17 mouse cellular contexts compared by ENCODE assay signal in genomic region chr12:73889571-73889970, GRCm38 (mm10). TPM values are rescaled to one million over a fixed set of nuclear protein-coding genes. Genes with fewer than 3 reads are reported as not detected.
DNase-seq lines count a peak whose midpoint lies in the region; ATAC-seq and TF ChIP-seq lines count a peak whose summit lies in the region.
"Had no signal": no experiment of that assay in that cellular context is flagged by ENCODE, and none has a peak within 500 bp of the region (broad histone marks: within the 10 kb centered on the region; RNA-seq: fewer than 3 reads in every experiment).

No protein-coding gene starts in this region.

- peaks cover 25% of the 10 kb centered on the region for H3K4me1 ChIP-seq in heart, embryonic 10.5 days
- 0 out of 2 replicates have a peak, but pooled peaks cover 2% of the 10 kb centered on the region for H3K4me1 ChIP-seq in thymus, adult 2 months (replicated peaks; ENCODE audit: control insufficient read depth, insufficient read depth, low read length)
- peaks cover 0 to 6% of the 10 kb centered on the region in 2 experiments; a peak in 2 of 4 replicates for H3K4me1 ChIP-seq in MEL (ENCODE audit: control insufficient read depth in 1 of 2, insufficient read depth in 2 of 2, low read length in 2 of 2)
- H3K4me1 ChIP-seq: embryonic facial prominence, embryonic 12.5 days; forebrain, embryonic 15.5 days; hindbrain, embryonic 12.5 days had no signal

- H3K27me3 ChIP-seq in heart, embryonic 10.5 days (ENCODE audit: insufficient read depth, poor library complexity, severe bottlenecking), result no peaks in the 10 kb centered on the region
- H3K27me3 ChIP-seq in thymus, adult 2 months (ENCODE audit: control insufficient read depth, insufficient read depth, low read length), result no peaks in the 10 kb centered on the region
- H3K27me3 ChIP-seq in MEL (ENCODE audit: control insufficient read depth in 1 of 2, insufficient read depth in 2 of 2, low read length in 2 of 2), result peaks cover 0 to 3% of the 10 kb centered on the region in 2 experiments; a peak in 2 of 4 replicates
- H3K27me3 ChIP-seq: embryonic facial prominence, embryonic 12.5 days; forebrain, embryonic 15.5 days; hindbrain, embryonic 12.5 days had no signal

- H3K4me3 ChIP-seq in heart, embryonic 10.5 days, result no peak overlapping the region
- no peak overlapping the region for H3K4me3 ChIP-seq in thymus, adult 2 months (ENCODE audit: control insufficient read depth, insufficient read depth, low read length)
- H3K4me3 ChIP-seq in MEL (ENCODE audit: control insufficient read depth in 1 of 2, insufficient read depth in 1 of 2, low read depth in 2 of 2, low read length in 2 of 2), result no peak overlapping the region
- H3K4me3 ChIP-seq: embryonic facial prominence, embryonic 12.5 days; forebrain, embryonic 15.5 days; heart, adult 2 months; hindbrain, embryonic 12.5 days had no signal

- 52% methylated on average over 1 of the region's 1 CpGs for WGBS in heart, embryonic 10.5 days
- 50% methylated on average over 1 of the region's 1 CpGs for WGBS in thymus, adult 2 months

- TF ChIP-seq RAD21 in MEL (IDR thresholded peaks at IDR 0.05; ENCODE audit: low read depth, low read length), result no peak

- H3K79me2 ChIP-seq in MEL (ENCODE audit: control insufficient read depth, insufficient read depth, low read length, poor library complexity), result no peaks in the 10 kb centered on the region

- 0 out of 2 replicates have a peak overlapping the region, but pooled peaks have one; percentile 16 for H3K27ac ChIP-seq in heart, embryonic 10.5 days
- no peak overlapping the region for H3K27ac ChIP-seq in thymus, adult 2 months (ENCODE audit: control insufficient read depth, insufficient read depth, low read length)
- no peak overlapping the region for H3K27ac ChIP-seq in MEL (ENCODE audit: control insufficient read depth, low read depth, low read length)
- H3K27ac ChIP-seq: embryonic facial prominence, embryonic 12.5 days; forebrain, embryonic 15.5 days; heart, adult 2 months; hindbrain, embryonic 12.5 days had no signal

- H3K36me3 ChIP-seq in heart, embryonic 10.5 days, result no peaks in the 10 kb centered on the region
- H3K36me3 ChIP-seq in thymus, adult 2 months (ENCODE audit: control insufficient read depth, insufficient read depth, low read length), result no peaks in the 10 kb centered on the region
- H3K36me3 ChIP-seq in MEL (ENCODE audit: control insufficient read depth in 1 of 2, insufficient read depth in 2 of 2, low read length in 2 of 2), result peaks cover 0 to 3% of the 10 kb centered on the region in 2 experiments; a peak in 1 of 4 replicates
- H3K36me3 ChIP-seq: embryonic facial prominence, embryonic 12.5 days; forebrain, embryonic 15.5 days; hindbrain, embryonic 12.5 days had no signal

- H3K9ac ChIP-seq in MEL (ENCODE audit: control insufficient read depth, low read depth, low read length, poor library complexity, severe bottlenecking), result no peak overlapping the region
- H3K9ac ChIP-seq: embryonic facial prominence, embryonic 12.5 days; forebrain, embryonic 15.5 days; hindbrain, embryonic 12.5 days had no signal

- no peaks in the 10 kb centered on the region for H3K9me3 ChIP-seq in heart, embryonic 10.5 days
- no peaks in the 10 kb centered on the region for H3K9me3 ChIP-seq in MEL (replicated peaks; ENCODE audit: insufficient read depth, low read length)
- H3K9me3 ChIP-seq: embryonic facial prominence, embryonic 12.5 days; forebrain, embryonic 15.5 days; hindbrain, embryonic 12.5 days had no signal

- TF ChIP-seq EP300 in MEL (IDR thresholded peaks at IDR 0.05; ENCODE audit: low read depth in 1 of 2, low read length in 2 of 2), result no peak

- TF ChIP-seq CTCF in thymus, adult 2 months (IDR thresholded peaks at IDR 0.05; ENCODE audit: borderline replicate concordance, control insufficient read depth, extremely low read depth, insufficient read depth, low read length, poor library complexity), result no peak
- TF ChIP-seq CTCF in MEL (IDR thresholded peaks at IDR 0.05 in 2 of 3, conservative IDR thresholded peaks at IDR 0.05 in 1 of 3; ENCODE audit: control insufficient read depth in 1 of 3, insufficient read depth in 1 of 3, low read depth in 2 of 3, low read length in 3 of 3, poor library complexity in 1 of 3, severe bottlenecking in 1 of 3), result no peak

- intact Hi-C loops in left cerebral cortex, postnatal 14 days (cut with DNase I), result no loop called here

- DNase-seq in heart, embryonic 10.5 days (ENCODE audit: low spot score), result no peak
- no peak for DNase-seq in heart, adult 8-10 months (ENCODE audit: low spot score)
- peak; percentile 15 for DNase-seq in thymus, adult 2 months
- no peak for DNase-seq in thymus, postnatal 36 days
- no peak for DNase-seq in MEL (ENCODE audit: low read depth, low spot score)
- no peak for DNase-seq in left cerebral cortex, postnatal 14 days (ENCODE audit: low spot score in 2 of 2)
- DNase-seq: adrenal gland, adult 8-10 months; cerebellum, adult 9-10 months; gastrocnemius, postnatal 10 days; heart, adult 2 months; heart, postnatal 4 days had no signal

- no peak for TF ChIP-seq POLR2A in thymus, adult 2 months (IDR thresholded peaks at IDR 0.05; ENCODE audit: control insufficient read depth, extremely low read depth, insufficient read depth, low read length, poor library complexity)
- TF ChIP-seq POLR2A in MEL (IDR thresholded peaks at IDR 0.05; ENCODE audit: control insufficient read depth in 1 of 2, insufficient read depth in 1 of 2, low read depth in 1 of 2, low read length in 2 of 2, poor library complexity in 1 of 2), result no peak

- 0 out of 2 replicates have a peak, but pooled peaks have one; percentile 43 for ATAC-seq in monocyte, adult 5-6 weeks (replicated peaks; ENCODE audit: insufficient number of reproducible peaks, low FRiP score, low TSS enrichment, poor library complexity, severe bottlenecking)
- ATAC-seq: forebrain, embryonic 15.5 days; hindbrain, embryonic 16.5 days had no signal

TF ChIP-seq in MEL, 35 proteins besides CTCF, POLR2A, EP300 and RAD21:
- TF ChIP-seq POLR2AphosphoS2 (IDR thresholded peaks at IDR 0.05; ENCODE audit: low read length) (no peak), NELFE (IDR thresholded peaks at IDR 0.05; ENCODE audit: low read depth, low read length) (no peak), ZNF384 (IDR thresholded peaks at IDR 0.05; ENCODE audit: low read depth, low read length) (peak; percentile 26; the same call in 1 of the 2 replicates)

RNA-seq across cellular contexts. Expression of gene Hif1a, which starts 11.6 kb away (rescaled TPM):
- 138 and 194 TPM in 2 replicates for polyA plus RNA-seq in heart, embryonic 10.5 days (2016; fragmentation: Nextera tagmentation; extraction: Ambion mirVana)
- total RNA-seq in heart, adult 8-10 months (2022), result 10 to 100 TPM; 39.3 to 48.6 (median 43.8) TPM
- 45.3 and 57.7 TPM in 2 replicates for polyA plus RNA-seq in thymus, adult 2 months (2012; rRNA removed)
- 22.7 and 23.2 TPM in 2 replicates for total RNA-seq in MEL (2012; rRNA removed)
- polyA plus RNA-seq in MEL (2012; ENCODE audit: insufficient read depth in 1 of 2, insufficient read length in 2 of 2, low read depth in 1 of 2, low replicate concordance in 2 of 2, missing spikeins in 1 of 2), result 10 to 100 TPM in 1 of 2 experiments, not detected in 1; 23.3 TPM
- 87.0 to 108 TPM (median 106 TPM) in 3 replicates for total RNA-seq in monocyte, adult 5-6 weeks (2017)
- 10 to 100 TPM; 62.0 to 67.4 TPM for total RNA-seq in left cerebral cortex, postnatal 14 days (2021)

RNA-seq across cellular contexts. Expression of gene Gm49321, which starts 47.9 kb away (rescaled TPM):
- 13.8 and 15.8 TPM in 2 replicates for polyA plus RNA-seq in heart, embryonic 10.5 days (2016; fragmentation: Nextera tagmentation; extraction: Ambion mirVana)
- 10 to 100 TPM in 1 of 4 experiments, 1 to 10 TPM in 3; 5.1 to 10.5 (median 6.7) TPM for total RNA-seq in heart, adult 8-10 months (2022)
- not detected in 2 replicates for polyA plus RNA-seq in thymus, adult 2 months (2012; rRNA removed)
- not detected in 2 replicates for total RNA-seq in MEL (2012; rRNA removed)
- 1 to 10 TPM in 1 of 2 experiments, not detected in 1; 5.3 TPM for polyA plus RNA-seq in MEL (2012; ENCODE audit: insufficient read depth in 1 of 2, insufficient read length in 2 of 2, low read depth in 1 of 2, low replicate concordance in 2 of 2, missing spikeins in 1 of 2)
- total RNA-seq in monocyte, adult 5-6 weeks (2017), result not detected in 3 replicates
- total RNA-seq in left cerebral cortex, postnatal 14 days (2021), result 10 to 100 TPM; 12.6 to 17.3 TPM
- polyA plus RNA-seq: cortical plate, adult 2 months; heart, adult 2 months had no signal
